Mouse (Mus musculus) C2C12 (cell line): Measurements from ENCODE around the gene Pcnx.

Experiments used
- CTCF ChIP-seq: IDR thresholded peaks from one replicate; pipeline ENCODE4 v1.5.1; 2011; ENCODE audit not compliant: control insufficient read depth, insufficient read depth, insufficient read length
- MAX ChIP-seq: IDR thresholded peaks from one replicate; pipeline ENCODE4 v1.6.1; 2011; ENCODE audit warnings: mild to moderate bottlenecking, control low read depth

GRCm38 (mm10) chr12:81859351-81860307 is at the start of gene Pcnx:
- TF ChIP-seq CTCF (peak; percentile 74), MAX (no peak)
